Mouse (Mus musculus): ENCODE data around the gene Prss29.

Prss29 gene

DNA sequence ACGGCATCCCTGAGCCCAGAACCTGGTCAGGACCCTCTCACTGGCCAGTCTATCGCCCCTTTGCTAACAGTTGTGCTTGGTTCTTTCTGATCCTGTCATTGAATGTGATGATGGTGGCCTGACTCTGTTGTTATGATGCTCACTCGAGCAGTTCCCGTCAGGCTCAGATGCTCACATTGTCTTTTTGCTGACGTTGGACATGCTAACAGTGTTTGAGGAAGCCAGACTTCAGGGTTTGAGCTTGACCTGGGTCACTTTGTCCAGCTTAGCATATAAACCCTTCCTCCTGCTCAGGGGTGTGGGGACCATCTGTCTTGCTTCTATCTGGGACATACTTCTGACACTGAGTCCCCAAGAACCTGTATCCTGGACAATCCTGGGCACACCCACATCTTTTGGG is at the start of gene Prss29:
TSS of gene Prss29 (plus strand) at position 301 of the 400 bp plus-strand sequence.
- DNase-seq: no peak

DNA sequence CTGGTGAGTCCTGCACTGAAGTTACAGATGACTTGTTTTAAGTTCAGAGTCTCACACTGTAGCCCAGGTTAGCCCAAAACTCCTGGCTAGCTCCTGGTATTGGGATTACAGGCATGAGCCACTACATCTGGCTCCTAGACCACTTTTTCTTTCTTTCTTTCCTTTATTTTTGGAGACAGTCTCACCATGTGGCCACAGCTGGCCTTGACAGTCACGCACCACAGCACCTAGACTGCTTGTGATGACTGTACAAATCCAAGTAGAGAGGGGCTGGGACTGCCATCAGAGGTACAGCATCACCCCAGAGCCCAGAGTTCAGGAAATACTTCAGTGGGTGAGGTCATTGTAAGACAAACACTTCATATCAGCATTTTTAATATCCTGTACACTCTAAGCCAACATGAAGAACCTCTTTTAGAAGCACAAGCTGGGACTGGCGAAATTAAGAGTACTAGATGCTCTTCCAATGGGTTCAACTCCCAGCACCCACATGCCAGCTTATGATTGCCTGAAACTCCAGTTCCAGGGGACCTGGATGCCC is 47.6 kb upstream of the Prss29 start:
- DNase-seq: no peak

DNA sequence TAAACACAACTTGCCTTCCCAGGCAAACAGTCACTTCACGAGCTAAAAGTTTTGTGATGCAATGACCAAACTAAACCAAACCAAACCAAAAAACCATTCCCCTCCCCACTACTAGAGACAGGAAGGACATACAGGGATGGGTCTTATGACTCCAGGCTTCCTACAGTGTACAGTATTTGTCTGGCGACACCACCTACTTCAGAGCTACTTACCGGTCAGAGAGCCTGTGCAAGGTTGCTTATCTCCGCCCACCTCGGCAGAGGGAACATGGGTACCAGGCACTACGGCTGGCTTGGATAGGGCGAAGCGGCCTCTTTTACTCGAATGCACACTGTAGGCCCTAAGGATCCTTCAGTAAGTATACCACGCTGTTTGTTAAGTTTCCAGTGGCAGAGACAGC is 46.1 kb upstream of the Prss29 start:
- DNase-seq: no peak

DNA sequence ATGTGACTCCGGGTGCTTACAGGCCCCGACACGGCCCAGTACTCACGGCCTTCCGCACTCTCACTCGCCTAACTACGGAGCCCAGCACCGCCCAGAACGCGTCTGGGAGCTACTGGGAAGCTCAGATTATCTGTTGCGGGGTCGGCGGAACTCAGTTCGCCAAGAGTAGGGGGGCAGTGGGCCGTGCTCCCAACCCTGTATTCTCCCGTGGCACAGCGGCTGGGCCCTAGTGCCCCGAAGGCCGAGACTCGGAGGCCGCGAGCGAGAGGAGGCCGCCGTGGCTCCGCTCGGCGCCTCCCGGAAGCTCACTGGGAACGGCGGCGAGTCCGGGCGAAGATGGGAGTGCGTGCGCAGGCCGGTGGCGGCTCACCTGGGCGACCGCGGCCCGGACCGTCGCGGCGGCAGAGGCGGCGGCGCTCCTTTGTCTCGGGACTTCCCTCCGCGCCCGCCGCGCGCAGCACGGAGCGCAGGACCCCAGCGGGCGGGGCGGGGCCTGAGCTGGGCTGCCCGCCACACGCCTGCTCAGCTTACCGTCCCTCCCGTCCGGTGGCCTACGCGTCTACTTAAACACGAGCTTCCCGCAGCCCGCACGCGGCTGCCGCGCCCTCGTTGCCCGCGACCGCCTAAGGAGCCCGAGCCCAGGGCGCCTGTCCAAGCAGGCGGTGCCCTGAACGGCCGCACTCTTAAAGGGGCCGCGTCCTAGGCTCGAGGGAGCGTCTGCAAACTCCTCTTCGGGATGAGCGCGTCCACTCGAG is 45.3 kb upstream of the Prss29 start:
- DNase-seq: peak in 1 of 2 experiments; percentile 71

DNA sequence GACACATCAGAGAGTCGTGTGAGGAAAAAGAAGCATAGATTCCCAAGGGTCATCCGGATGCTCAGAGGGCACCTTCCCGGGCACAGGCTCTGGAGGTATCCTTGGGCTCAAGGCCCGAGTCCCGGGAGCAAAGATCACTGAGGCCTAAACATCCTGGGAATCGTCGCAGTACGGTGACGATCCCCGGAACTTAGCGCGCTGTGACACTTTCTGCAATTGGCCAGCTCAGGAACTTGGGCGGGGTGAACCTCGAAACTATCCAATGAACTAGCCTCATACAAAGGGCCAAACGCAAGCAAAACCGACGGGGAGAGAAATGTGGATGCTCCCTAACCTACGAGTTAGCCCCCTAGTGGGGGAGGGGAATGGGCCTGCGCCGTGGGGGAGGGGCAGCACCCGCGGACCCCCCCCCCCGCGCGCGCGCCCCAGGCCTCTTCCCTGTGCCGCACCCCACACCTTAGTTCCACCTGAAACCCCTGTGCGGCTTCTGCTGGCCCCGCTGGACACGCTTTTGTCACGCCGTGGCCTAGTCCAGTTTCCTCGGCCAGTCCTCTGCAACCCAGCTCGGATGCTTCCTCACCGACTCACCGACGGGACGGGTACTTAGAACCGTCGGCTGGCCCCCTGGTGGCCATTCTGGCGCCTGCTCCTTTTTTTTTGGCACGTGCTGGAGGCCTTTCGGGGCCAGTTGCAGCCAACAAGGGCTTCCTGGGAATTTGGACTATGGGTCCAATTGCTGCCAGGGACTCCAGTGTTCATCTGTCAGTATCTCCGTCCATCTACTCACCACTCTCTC is 44.5 kb upstream of the Prss29 start:
- DNase-seq: peak; percentile 80 to 92

DNA sequence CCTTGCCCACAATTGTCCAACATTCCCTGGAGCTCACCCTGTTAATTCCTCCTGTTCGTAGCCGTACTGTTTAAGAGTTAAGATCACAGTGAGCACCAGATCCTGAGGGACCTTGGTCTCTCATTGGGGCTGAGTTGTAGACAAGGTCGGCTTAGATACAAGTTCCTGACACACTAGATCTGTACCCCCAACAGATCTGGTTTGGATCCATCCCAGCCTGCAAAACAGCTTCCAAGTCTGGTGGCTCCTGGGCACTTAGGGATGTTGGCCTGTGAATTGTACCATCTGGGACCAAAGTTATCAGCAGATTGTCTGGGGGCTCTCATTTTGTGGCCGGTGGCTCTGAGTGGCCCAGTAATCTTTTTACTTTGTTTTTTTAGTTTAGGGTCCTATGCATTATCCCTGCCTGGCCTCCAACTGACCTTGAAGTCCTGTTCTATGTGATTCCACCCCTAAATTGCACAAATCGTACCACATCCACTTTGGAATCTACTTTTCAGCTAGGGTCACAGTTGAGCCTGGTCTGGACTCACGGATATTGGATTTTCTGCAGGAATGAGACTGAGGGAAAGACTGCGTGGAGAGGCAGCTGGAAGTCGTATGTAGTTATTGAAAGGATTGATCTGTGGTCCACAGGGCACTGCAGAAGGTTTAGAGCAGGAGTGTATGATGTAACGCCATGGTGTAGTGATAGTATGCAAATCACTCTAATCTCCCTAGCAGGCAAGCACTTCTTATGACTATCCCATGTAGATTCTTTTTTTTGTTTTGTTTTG is 43.7 kb upstream of the Prss29 start, which contains the start of gene Ube2i:
TSS of gene Ube2i (minus strand) at position 52 of the 776 bp plus-strand sequence.
- no peak for DNase-seq

DNA sequence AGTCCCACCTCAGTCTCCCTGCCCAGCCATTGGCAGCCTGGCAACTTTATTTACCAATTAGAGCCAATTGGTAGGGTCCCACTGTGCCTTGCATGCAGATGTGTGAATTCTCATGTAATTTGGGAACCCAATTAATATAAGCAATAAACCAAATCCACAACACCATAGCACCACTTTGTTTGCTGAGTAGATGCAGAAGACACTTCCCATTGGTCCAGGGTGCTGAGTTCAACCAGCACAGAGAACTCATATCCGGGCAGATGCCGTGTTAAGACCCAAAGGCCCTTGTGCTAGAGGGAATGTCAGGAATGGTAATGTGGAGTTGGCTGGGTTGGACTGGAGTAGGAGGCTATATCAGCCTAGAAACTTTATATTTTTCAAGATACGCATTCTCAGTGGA is 42.6 kb upstream of the Prss29 start:
- no peak for DNase-seq

DNA sequence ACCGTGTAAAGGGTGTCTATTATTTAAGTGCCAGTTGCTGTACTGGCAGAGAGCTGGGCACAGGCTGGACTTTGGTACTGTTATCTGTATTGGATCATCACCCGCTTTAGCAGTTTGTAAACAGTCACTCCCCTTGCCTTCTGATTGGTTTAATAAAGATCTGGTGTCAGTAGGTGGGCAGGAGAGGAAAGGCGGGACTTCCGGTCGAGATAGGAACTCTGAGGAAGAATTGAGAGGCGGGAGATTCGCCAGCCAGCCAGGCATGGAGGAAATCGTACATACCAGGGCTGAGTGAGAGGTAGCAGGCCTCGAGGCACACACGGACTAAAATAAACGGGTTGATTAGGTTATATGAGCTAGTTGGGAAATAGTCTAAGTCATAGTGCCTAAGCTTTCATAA is 36.3 kb upstream of the Prss29 start:
- peak in 1 of 2 experiments; percentile 29 for DNase-seq

DNA sequence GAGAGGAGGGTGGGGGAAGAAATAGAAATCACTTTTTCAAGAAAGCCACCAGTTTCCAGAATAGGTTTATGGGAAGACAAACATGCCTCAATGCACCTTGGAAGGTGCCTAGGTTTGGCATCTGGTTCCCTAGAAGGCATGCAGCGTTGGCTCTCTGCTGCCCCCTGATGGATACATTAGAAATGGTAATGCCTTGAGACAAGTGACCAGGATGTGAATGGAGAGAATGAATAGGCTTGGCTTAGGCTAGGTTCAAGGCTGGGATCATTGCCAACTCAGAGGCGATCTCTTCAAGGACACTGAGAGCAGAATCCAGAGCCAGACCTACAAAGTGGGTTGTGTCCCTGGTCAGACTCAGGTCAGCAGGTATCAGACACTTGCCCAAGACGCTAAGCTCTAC is 33.4 kb upstream of the Prss29 start:
- DNase-seq: peak; percentile 22 to 42

DNA sequence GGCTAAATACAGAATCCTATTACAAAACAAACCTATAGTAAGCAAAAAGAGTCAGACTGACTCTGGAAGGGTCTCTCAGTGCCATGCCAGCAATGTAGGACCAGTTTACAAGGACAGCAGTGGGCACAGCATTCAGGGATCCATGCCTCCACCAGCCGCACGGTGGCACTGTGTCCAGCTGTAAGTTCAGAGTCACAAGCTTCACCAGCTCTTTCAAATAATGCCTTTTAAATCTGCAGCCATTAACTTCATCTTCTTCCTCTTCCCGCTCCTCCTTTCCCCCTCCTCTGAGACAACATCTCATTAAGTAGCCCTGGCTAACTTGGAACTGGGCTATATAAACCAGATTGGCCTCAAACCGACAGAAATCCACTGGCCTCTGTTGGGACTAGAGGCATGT is 29.6 kb upstream of the Prss29 start:
- no peak for DNase-seq

DNA sequence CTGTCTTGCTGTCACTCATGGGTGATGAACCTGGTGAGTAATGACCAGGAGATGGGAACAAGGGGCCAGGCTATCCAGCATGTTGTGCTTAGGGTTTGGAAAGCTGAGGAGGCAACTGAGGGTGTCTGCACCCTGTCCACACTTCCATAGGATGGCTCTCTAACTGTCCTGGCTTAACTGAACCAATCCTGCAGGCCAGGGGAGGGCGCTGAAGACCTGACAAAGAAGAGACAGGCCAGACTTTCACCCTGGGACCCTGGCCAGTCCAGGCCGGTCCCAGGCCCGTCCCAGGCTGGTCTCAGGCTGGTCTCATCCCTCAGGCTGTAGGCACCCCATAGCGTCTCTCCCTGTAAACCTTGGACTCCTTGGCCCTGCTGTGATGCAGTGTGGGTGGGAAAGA is 28.0 kb upstream of the Prss29 start:
- DNase-seq: no peak

DNA sequence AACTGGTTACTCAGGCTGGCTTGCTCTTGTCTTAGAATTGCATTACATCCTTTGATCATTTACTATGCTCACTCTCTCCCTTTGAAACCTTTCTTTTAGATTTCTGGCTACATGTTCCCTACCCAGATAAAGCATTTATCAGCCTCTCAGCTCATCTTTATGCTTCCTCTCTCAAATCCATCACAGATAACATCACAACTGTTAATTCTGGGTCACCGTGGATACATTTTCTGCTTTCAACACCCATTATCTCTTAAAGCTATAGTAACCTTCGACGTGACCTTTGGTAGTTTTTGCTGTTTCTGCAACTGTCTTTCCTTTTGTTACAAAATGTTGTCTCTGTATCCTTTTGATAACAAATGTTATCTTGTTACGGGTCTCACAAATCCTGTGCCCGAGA is 25.0 kb upstream of the Prss29 start:
- DNase-seq: no peak

DNA sequence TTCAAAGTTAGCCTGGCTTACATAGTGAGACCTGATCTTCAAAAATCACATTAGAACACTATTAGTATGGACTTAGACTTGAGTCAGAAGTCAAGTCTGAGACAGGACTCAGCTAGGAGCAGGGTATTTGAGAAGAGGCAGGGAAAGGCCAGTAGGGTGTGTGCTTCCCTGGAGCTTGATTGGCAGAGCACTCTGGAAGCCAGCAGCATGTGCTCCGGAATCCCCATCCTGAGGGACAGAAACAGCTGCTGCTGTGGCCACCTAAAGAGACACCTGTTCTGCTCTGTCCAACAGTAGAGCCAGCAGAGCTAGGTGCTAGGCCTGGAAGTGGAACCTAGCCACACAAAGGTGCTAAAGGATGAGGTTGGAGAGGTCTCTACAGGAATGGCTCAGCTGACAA is 24.3 kb upstream of the Prss29 start:
- DNase-seq: no peak

DNA sequence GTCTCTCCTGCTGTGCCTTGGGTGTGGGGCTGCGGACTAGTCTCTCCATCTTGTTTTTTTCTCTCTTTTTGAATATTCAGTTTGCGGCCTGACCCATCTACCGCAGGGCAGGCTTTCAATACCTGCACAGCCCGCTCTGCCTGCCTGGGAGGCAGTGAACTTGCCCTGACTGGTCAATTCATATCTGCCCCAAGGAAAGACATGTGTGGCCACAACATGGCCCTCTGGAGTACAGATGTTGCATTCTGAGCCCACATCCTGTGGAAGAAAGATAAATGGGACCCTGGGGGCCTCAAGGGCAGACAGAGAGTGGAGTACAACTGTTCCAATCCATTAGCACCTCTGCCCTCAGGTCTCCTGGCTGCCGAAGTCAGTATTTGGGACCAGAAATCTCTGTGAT is 20.4 kb upstream of the Prss29 start, which contains the start of gene Prss34:
TSS of gene Prss34 (plus strand) at position 301 of the 400 bp plus-strand sequence.
- DNase-seq: no peak

DNA sequence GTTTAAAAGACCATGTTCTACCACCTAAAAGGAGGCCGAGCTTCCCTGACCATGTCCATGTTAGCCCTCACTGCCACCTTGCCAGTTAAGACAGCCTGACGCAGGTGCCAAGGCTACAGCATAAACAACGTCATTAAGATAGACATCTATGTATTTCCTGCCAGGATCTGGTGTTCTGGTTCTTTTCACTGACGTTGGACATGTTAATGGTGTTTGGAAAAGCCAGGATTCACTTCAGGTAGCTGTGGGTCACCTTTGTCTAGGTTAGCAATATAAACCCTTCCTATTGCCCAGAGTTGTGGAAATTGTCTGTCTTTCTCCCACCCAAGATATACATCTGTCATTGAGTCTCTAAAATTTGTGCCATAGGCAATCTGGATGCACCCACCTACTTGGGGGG is 10.1 kb upstream of the Prss29 start, which contains the start of gene Prss28:
TSS of gene Prss28 (plus strand) at position 301 of the 400 bp plus-strand sequence.
- no peak for DNase-seq

DNA sequence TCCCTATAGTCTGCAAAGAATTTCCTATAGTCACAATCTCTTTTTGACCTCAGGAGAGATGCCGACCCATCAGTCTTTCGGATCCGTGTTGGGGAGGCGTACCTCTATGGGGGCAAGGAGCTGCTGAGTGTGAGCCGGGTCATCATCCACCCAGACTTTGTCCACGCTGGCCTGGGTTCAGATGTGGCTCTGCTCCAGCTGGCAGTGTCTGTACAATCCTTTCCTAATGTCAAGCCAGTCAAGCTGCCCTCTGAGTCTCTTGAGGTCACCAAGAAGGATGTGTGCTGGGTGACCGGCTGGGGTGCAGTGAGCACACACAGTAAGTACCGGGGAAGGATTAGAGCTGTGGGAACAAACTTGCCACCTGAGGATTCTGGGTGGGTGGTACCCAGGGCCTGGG is 2.4 kb downstream of the Prss29 start:
- DNase-seq: no peak

DNA sequence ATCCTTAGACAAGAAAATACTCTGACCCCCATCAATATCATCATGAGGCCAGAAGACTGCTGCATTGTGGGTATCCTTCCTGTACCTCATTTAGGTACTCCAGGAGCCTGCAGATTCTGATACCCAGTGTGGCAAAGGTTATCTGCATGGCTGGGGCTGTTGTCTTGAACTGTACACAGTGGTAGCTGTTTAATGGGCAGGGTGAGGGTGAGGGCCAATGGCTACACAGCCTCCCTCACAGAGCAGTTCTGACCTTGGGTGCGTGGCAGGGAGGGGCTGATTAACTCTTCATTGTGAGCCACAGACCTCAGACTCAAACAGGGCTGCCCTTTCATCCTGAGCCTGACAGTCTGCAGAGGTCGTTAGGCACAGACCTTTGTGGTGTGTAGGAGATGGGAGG is 4.5 kb downstream of the Prss29 start:
- no peak for DNase-seq

DNA sequence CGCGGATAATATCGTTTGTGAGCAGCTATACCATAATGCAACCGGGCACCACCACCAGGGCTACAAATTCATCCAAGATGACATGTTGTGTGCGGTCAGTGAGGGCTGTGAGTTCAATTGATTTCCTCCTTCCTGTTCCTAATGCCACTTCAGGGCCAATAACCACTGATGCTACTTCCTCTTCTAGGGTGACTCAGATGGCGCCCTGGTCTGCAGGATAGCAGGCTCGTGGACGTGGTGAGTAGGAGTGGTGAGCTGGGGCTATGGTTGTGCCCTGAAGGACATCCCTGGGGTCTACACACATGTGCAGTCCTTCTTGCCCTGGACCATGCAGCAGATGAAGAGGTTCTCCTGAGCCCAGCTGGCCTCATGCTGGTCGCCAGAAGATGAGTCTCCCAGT is 13.9 kb downstream of the Prss29 start:
- no peak for DNase-seq

DNA sequence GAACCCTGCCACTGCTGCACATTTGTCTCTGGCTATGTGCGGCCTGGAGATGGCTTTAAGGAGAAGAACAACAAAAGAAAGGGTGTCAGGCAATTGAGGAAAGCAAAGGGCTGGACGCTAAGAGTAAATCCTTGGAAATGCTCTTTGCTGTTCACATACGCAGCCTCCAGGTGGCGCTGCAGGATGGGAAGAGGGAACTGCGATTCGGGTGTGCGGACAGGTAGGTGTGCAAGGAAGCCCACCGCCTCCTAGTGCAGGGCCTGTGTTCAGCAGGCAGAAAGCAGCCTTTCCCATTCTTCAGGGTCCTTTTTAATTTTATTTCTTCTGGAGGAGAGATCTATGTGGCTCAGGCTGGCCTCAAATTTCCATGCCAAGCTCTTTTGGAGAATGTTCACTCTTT is 15.5 kb downstream of the Prss29 start:
- DNase-seq: peak; percentile 8

DNA sequence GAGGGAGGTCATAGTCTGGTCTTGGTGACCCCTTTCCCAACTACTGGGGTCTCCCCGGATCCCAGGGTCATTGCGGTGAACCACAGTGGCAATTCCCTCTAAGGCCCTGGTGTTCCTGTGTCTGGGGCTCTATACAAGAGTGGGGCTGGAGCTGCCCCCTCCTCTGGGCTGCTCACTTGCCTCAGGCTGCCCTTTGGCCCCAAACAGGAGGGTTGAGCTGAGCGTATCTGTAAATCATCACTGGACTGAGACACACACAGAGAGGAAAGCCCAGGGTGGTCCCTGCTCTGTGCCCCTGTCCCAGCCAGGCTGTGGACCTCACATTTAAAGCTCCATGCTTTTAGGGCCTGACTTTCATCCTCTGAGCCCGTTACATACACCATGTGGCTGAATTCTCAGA is 19.8 kb downstream of the Prss29 start:
- DNase-seq: no peak

DNA sequence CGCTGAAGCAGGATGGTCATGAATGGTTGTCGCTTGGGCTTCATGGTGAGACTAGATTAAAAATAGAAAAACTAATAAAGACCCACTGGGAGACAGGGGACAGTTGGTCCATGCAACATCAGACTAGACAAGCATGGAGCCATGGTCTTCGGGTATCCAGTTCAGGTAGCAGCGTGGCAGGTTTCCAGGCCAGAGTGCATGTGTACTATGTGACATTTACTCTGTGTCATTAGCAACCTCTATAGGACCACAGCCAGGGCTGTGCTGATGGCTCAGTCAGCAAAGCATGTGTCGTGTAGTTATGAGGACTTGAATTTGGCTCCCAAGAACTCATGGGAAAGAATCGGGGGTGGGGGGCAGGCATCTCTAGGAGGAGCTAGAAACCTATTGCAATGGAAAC is 21.5 kb downstream of the Prss29 start:
- DNase-seq: no peak

DNA sequence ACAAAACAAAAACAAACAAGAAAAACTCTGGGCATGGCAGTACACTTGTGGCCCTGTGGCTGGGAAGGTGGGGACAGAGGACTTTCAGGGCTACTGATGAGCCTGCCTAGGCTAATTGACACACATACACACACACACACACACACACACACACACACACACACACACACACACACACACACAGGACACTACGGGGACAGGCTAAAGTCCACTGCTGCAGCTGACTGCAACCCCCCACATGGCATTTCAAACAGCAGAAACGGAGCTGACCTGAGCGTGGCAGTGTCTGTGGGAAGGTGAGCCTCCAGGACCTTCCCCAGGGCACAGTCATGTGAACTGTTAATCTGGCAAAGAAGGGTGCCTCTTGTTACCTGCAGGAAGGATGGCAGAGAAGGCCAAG is 23.0 kb downstream of the Prss29 start:
- DNase-seq: no peak

DNA sequence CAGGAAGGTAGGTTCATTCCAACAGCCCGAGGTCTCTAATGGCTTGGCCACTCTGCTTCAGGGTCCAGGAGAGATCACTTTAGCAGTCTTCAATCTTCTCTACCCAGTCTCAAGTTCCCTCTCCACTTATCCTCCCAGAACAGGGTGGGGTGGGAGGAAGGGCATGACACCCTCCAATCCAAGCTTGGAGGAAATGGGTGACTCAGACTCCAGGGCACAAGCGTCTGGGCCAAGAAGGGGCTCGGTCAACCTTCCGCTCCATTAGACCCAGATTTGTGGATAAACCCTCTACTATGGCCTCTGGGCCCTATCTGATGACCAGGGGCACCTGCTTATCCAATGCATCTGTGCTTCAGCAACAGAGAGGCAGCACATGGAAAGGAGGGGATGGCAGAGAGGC is 27.0 kb downstream of the Prss29 start, which contains the start of gene Tpsab1:
TSS of gene Tpsab1 (minus strand) at position 101 of the 400 bp plus-strand sequence.
- no peak for DNase-seq
